Mouse (Mus musculus): Measurements from ENCODE around the gene Nhp2. TPM values are rescaled to one million over a fixed set of nuclear protein-coding genes. Genes with fewer than 3 reads are reported as not detected.

Gene Nhp2
- polyA plus RNA-seq, 1 experiment: 61.2 TPM

GRCm38 (mm10) chr11:51617693-51618092, 1.8 kb upstream of the Nhp2 start:
- Histone ChIP-seq H3K4me1 (ENCODE audit: control insufficient read depth, insufficient read depth, low read length) (peaks cover 8% of the 10 kb centered on the region; the same call in 1 of the 2 replicates), H3K27ac (ENCODE audit: insufficient read depth, low read length) (no peak overlapping the region), H3K4me3 (ENCODE audit: insufficient read depth, low read length) (no peak overlapping the region)
- TF ChIP-seq CTCF (IDR thresholded peaks at IDR 0.05; ENCODE audit: borderline replicate concordance, insufficient read depth, low read length) (peak; percentile 56; the same call in 1 of the 2 replicates), POLR2A (IDR thresholded peaks at IDR 0.05; ENCODE audit: low read depth, low read length) (no peak)

DNA sequence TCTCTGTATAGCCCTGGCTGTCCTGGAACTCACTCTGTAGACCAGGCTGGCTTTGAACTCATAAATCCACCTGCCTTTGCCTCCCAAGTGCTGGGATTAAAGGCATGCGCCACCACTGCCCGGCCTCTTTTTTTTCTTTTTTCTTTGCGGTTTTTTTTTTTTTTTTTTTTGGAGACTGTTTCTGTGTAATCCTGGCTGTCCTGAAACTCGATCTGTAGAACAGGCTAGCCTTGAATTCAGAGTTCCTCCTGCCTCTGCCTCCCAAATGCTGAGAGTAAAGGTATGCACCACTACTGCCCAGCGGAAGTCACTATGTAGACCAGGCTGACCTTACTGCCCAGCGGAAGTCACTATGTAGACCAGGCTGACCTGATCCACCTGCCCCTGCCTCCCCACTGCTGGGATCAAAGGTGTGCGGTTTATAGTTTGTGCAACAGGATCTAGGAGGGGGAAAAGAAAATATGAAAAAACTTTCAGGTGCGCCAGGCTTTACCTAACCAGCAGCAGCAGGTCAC, 584 bp upstream of the Nhp2 start:
- Histone ChIP-seq H3K4me1 (ENCODE audit: control insufficient read depth, insufficient read depth, low read length) (peaks cover 8% of the 10 kb centered on the region; the same call in 1 of the 2 replicates), H3K4me3 (ENCODE audit: insufficient read depth, low read length) (peak overlapping the region; percentile 26; the same call in 1 of the 2 replicates), H3K27ac (ENCODE audit: insufficient read depth, low read length) (no peak overlapping the region)
- TF ChIP-seq POLR2A (IDR thresholded peaks at IDR 0.05; ENCODE audit: low read depth, low read length): no peak
- no peak for TF ChIP-seq CTCF (IDR thresholded peaks at IDR 0.05; ENCODE audit: borderline replicate concordance, insufficient read depth, low read length)

GRCm38 (mm10) chr11:51620084-51620483, 549 bp downstream of the Nhp2 start:
- TF ChIP-seq POLR2A (IDR thresholded peaks at IDR 0.05; ENCODE audit: low read depth, low read length) (no peak), CTCF (IDR thresholded peaks at IDR 0.05; ENCODE audit: borderline replicate concordance, insufficient read depth, low read length) (no peak)
- peak overlapping the region; percentile 93 for H3K4me3 ChIP-seq (ENCODE audit: insufficient read depth, low read length)
- H3K27ac ChIP-seq (ENCODE audit: insufficient read depth, low read length): 0 out of 2 replicates have a peak overlapping the region, but pooled peaks have one; percentile 5
- peaks cover 8% of the 10 kb centered on the region; the same call in 1 of the 2 replicates for H3K4me1 ChIP-seq (ENCODE audit: control insufficient read depth, insufficient read depth, low read length)

DNA sequence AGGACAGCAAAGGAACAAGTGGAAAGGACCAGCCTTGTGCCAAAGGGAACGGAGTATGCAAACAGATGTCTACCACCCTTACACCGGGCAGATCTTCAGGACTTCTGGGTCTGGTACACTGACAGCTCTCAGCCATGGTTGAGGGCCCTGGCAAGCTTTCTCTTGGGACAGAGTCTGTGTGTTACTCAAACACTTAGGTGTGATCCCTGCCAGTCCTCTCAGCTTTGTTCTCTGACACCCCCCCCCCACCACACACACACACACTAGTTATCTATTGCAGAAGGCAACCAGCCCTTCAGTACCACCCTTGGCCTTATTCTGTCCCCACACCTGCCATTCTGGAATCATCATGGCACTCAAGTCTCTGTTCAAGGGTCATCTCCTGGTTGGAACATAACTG, 2.2 kb downstream of the Nhp2 start:
- H3K4me1 ChIP-seq (ENCODE audit: control insufficient read depth, insufficient read depth, low read length): peaks cover 8% of the 10 kb centered on the region; the same call in 1 of the 2 replicates
- H3K27ac ChIP-seq (ENCODE audit: insufficient read depth, low read length): no peak overlapping the region
- no peak overlapping the region for H3K4me3 ChIP-seq (ENCODE audit: insufficient read depth, low read length)
- TF ChIP-seq POLR2A (IDR thresholded peaks at IDR 0.05; ENCODE audit: low read depth, low read length): no peak
- TF ChIP-seq CTCF (IDR thresholded peaks at IDR 0.05; ENCODE audit: borderline replicate concordance, insufficient read depth, low read length): no peak

DNA sequence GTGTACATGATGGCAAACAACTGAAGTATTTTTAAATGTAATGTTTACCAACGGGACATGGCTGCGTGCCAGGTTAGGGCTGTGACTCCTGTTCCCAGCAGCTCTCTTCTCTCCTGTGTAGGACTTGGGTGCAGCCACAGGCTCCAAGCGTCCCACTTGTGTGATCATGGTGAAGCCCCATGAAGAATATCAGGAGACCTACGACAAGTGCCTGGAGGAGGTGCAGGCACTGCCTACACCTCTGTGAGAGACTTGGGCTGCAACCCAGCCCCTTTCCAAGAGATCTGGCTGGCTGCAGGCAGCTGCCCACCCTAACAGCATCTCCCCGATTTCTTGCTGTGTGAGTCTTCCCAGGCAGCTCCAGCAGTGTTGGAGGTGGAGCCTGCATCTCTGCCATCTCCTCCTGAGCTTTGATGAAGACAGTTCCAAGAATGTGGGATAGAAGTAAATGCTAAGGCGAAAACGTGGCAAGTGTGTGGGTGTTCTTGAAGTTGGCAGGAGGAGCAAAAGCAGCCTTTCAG, 3.5 kb downstream of the Nhp2 start:
- Histone ChIP-seq H3K4me3 (ENCODE audit: insufficient read depth, low read length) (no peak overlapping the region), H3K4me1 (ENCODE audit: control insufficient read depth, insufficient read depth, low read length) (peaks cover 8% of the 10 kb centered on the region; the same call in 1 of the 2 replicates), H3K27ac (ENCODE audit: insufficient read depth, low read length) (no peak overlapping the region)
- TF ChIP-seq POLR2A (IDR thresholded peaks at IDR 0.05; ENCODE audit: low read depth, low read length) (no peak), CTCF (IDR thresholded peaks at IDR 0.05; ENCODE audit: borderline replicate concordance, insufficient read depth, low read length) (no peak)

GRCm38 (mm10) chr11:51625187-51625820, 5.8 kb downstream of the Nhp2 start:
- no peak overlapping the region for H3K27ac ChIP-seq (ENCODE audit: insufficient read depth, low read length)
- peaks cover 8% of the 10 kb centered on the region; the same call in 1 of the 2 replicates for H3K4me1 ChIP-seq (ENCODE audit: control insufficient read depth, insufficient read depth, low read length)
- no peak overlapping the region for H3K4me3 ChIP-seq (ENCODE audit: insufficient read depth, low read length)
- TF ChIP-seq CTCF (IDR thresholded peaks at IDR 0.05; ENCODE audit: borderline replicate concordance, insufficient read depth, low read length) (no peak), POLR2A (IDR thresholded peaks at IDR 0.05; ENCODE audit: low read depth, low read length) (no peak)

GRCm38 (mm10) chr11:51627425-51627824, 7.9 kb downstream of the Nhp2 start:
- no peak for TF ChIP-seq POLR2A (IDR thresholded peaks at IDR 0.05; ENCODE audit: low read depth, low read length)
- no peak for TF ChIP-seq CTCF (IDR thresholded peaks at IDR 0.05; ENCODE audit: borderline replicate concordance, insufficient read depth, low read length)
- Histone ChIP-seq H3K4me3 (ENCODE audit: insufficient read depth, low read length) (no peak overlapping the region), H3K4me1 (ENCODE audit: control insufficient read depth, insufficient read depth, low read length) (no peaks in the 10 kb centered on the region), H3K27ac (ENCODE audit: insufficient read depth, low read length) (no peak overlapping the region)

GRCm38 (mm10) chr11:51627907-51628306, 8.4 kb downstream of the Nhp2 start:
- Histone ChIP-seq H3K4me1 (ENCODE audit: control insufficient read depth, insufficient read depth, low read length) (no peaks in the 10 kb centered on the region), H3K27ac (ENCODE audit: insufficient read depth, low read length) (no peak overlapping the region), H3K4me3 (ENCODE audit: insufficient read depth, low read length) (no peak overlapping the region)
- no peak for TF ChIP-seq CTCF (IDR thresholded peaks at IDR 0.05; ENCODE audit: borderline replicate concordance, insufficient read depth, low read length)
- no peak for TF ChIP-seq POLR2A (IDR thresholded peaks at IDR 0.05; ENCODE audit: low read depth, low read length)

DNA sequence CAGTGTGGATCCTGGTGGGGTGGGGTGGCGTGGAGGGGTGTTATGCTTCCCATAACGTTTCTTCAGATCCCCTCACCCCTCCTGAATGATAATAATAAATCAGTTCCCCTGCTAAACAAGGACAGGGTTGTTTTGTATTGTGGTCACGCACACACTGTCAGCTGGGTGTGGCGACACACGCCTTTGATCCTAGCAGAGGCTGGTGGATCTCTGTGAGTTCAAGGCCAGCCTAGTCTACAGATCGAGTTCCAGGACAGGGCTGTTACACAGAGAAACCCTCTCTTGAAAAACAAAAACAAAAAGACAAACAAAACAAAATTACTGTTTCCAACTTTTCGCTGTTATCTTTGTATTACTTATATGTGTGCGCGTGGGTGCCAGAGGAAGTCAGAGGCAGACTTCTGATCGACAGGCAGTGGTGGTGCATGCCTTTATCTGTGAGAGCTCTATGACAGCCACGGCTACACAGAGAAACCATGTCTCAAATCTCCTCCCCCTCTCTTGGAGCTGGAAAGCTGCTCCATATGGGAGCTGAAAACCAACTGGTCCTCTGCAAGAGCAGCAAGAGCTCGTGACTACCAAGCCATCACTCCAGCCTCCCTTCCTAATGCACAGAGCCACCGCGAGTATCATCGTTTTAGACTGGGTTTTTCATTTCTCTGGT, 10.2 kb downstream of the Nhp2 start:
- TF ChIP-seq CTCF (IDR thresholded peaks at IDR 0.05; ENCODE audit: borderline replicate concordance, insufficient read depth, low read length): no peak
- TF ChIP-seq POLR2A (IDR thresholded peaks at IDR 0.05; ENCODE audit: low read depth, low read length): no peak
- H3K27ac ChIP-seq (ENCODE audit: insufficient read depth, low read length): no peak overlapping the region
- no peaks in the 10 kb centered on the region for H3K4me1 ChIP-seq (ENCODE audit: control insufficient read depth, insufficient read depth, low read length)
- no peak overlapping the region for H3K4me3 ChIP-seq (ENCODE audit: insufficient read depth, low read length)

All from embryonic fibroblast, embryonic 13.5 days (primary cell).